Mouse (Mus musculus) hindbrain, embryonic 15.5 days (tissue): ENCODE data around the gene Rabgap1l. TPM values are rescaled to one million over a fixed set of nuclear protein-coding genes. Genes with fewer than 3 reads are reported as not detected.

ENCODE experiments used
- ATAC-seq: fragments of 200-750 bp; cut with Nextera tagmentation; 2 replicates; pipeline ENCODE4 v1.8.0; 2017; ENCODE audit warnings: low read depth, moderate number of reproducible peaks, moderate TSS enrichment; ENCODE audit not compliant: low FRiP score
- H3K27ac ChIP-seq: fragments of 300-500 bp; sonication (generic); replicated peaks from 2 replicates; pipeline ENCODE4 v1.5.1; 2015; ENCODE audit warnings: mild to moderate bottlenecking, inconsistent platforms
- H3K27me3 ChIP-seq: fragments of 300-500 bp; sonication (generic); 2 replicates; pipeline ENCODE4 v1.6.1; 2015; ENCODE audit warnings: control low read depth, inconsistent platforms
- H3K36me3 ChIP-seq: fragments of 300-500 bp; sonication (generic); 2 replicates; pipeline ENCODE4 v1.6.1; 2015; ENCODE audit warnings: control low read depth, inconsistent platforms
- H3K4me1 ChIP-seq: fragments of 300-500 bp; sonication (generic); replicated peaks from 2 replicates; pipeline ENCODE4 v1.6.1; 2015; ENCODE audit warnings: control low read depth, inconsistent platforms
- H3K4me2 ChIP-seq: fragments of 300-500 bp; sonication (generic); 2 replicates; pipeline ENCODE4 v1.6.1; 2015; ENCODE audit warnings: moderate library complexity, mild to moderate bottlenecking, inconsistent platforms
- H3K4me3 ChIP-seq: fragments of 300-500 bp; sonication (generic); 2 replicates; pipeline ENCODE4 v1.5.1; 2015; ENCODE audit warnings: mild to moderate bottlenecking, inconsistent platforms
- H3K9ac ChIP-seq: fragments of 300-500 bp; sonication (generic); 2 replicates; pipeline ENCODE4 v1.6.1; 2015; ENCODE audit warnings: inconsistent platforms
- H3K9me3 ChIP-seq: fragments of 300-500 bp; sonication (generic); 2 replicates; pipeline ENCODE4 v1.6.1; 2016; ENCODE audit warnings: control low read depth, inconsistent platforms
- WGBS: fragments of 180-500 bp; shearing (Covaris S2); methylation state at CpG from one replicate; pipeline ENCODE4 v1.1.7; 2015; 5-methylcytosine and 5-hydroxymethylcytosine counted together
- microRNA counts: library from miRNA; unstranded; fragments of <30 nt; microRNA quantifications from one replicate; lab custom pipeline; 2016
- microRNA-seq: library from miRNA; unstranded; fragments of <30 nt; microRNA quantifications from one replicate; pipeline ENCODE4, GENCODE M21; 2016
- polyA plus RNA-seq: library from polyadenylated mRNA; unstranded; fragments of >200 nt; fragmentation: Nextera tagmentation; extraction: Ambion mirVana; gene quantifications from 2 replicates; pipeline ENCODE4 v1.2.1, GENCODE M21; 2015

The Rabgap1l gene
- polyA plus RNA-seq, 1 experiment from 2014 or later, result 28.3 TPM

- Histone ChIP-seq H3K4me3 (peak overlapping the region; percentile 73), H3K4me2 (peak overlapping the region; percentile 83), H3K27me3 (no peaks in the 10 kb centered on the region), H3K27ac (peak overlapping the region; percentile 86), H3K9ac (peak overlapping the region; percentile 73), H3K9me3 (no peaks in the 10 kb centered on the region), H3K4me1 (peaks cover 11% of the 10 kb centered on the region), H3K36me3 (peaks cover 18% of the 10 kb centered on the region)
- WGBS, result under 1% methylated on average over 13 of the region's 13 CpGs
- peak; percentile 50; the same call in 1 of the 2 replicates for ATAC-seq
These were observed 597.7 kb downstream of the Rabgap1l start for GRCm38 (mm10) chr1:160195337-160195663.

DNA sequence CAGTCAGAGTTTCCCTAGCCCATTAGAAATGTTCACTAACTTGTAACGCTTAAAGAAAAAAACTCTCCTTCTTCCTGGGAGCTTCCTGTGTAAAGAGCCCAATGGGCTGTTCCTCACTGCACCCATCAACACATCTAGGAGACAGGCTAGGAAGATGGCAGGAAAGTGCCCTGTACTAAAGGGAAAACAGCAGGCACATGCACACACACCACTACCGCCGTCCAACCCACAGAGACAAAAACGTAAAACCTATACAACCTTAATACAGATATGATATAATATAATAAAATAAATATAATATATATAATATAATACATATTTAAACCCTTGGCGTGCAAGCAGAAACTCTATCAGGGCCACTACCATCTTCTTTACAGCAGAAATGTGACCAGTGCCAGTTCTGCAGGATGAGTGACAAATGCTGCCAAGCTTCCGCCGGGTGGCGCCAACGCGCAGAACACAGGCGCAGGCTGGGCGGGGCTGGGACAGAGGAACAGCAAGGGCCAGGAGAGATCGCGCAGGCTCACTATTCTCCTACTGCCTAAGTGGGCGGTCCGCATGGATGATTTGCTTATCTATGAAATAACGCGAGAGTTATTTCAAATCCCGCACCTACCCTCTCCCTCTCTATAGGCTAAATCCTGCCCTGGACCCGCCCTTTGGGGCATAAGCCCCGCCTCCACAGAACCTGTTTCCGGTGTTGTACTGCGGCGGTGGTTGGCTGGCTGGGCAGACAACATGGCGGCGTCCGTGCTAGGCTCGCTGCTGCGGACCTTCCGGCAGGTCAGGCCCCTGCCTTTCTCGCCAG lies 598.3 kb downstream of the Rabgap1l start, which contains the start of gene Mrps14:
TSS of gene Mrps14 (plus strand) at position 687 of the 808 bp plus-strand sequence.
- peak within 1 kb of the TSS; percentile 83 for H3K4me2 ChIP-seq

DNA sequence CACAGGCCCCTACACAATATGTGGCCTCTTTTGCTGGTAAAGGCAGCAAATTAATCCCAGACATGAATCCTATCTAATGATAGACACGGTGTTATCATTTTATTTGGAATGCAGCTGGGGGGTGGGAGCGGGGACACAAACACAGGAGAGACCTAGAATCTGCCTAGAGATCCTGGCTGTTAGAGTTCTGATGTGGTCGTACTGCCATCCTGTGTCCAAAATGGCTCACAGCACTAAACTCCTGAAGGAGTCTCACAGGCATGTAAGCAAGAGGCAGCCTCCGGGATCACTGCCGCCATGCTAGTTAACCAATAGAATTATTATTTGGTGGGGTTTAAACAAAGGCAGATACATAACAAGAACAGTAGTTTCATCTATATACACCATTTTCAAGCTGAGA lies 608.5 kb downstream of the Rabgap1l start:
- H3K9me3 ChIP-seq, result no peaks in the 10 kb centered on the region
- H3K4me1 ChIP-seq, result no peaks in the 10 kb centered on the region
- no peak overlapping the region for H3K27ac ChIP-seq
- H3K36me3 ChIP-seq, result no peaks in the 10 kb centered on the region
- H3K27me3 ChIP-seq, result no peaks in the 10 kb centered on the region
- no peak overlapping the region for H3K4me3 ChIP-seq
- no peak overlapping the region for H3K9ac ChIP-seq
- WGBS, result 16% methylated on average over 5 of the region's 5 CpGs
- H3K4me2 ChIP-seq, result peak overlapping the region; percentile 21; the same call in 1 of the 2 replicates
- peak; percentile 93 for ATAC-seq

More for the DNA sequence above, 598.3 kb downstream of the Rabgap1l start, which contains the start of gene Mrps14:
- ATAC-seq, result peak; percentile 100
- peak within 1 kb of the TSS; percentile 73 for H3K9ac ChIP-seq
- H3K27ac ChIP-seq, result peak within 1 kb of the TSS; percentile 86
- peaks cover 11% of the 10 kb centered on the region for H3K4me1 ChIP-seq
- peak within 1 kb of the TSS; percentile 73 for H3K4me3 ChIP-seq
- WGBS, result 7% methylated on average over 31 of the region's 31 CpGs
- no peaks in the 10 kb centered on the region for H3K27me3 ChIP-seq
- peaks cover 15% of the 10 kb centered on the region for H3K36me3 ChIP-seq
- H3K9me3 ChIP-seq, result no peaks in the 10 kb centered on the region

- ATAC-seq, result no peak
- 67% methylated on average over 4 of the region's 4 CpGs for WGBS
- no peak overlapping the region for H3K4me2 ChIP-seq
- no peak overlapping the region for H3K4me3 ChIP-seq
- H3K36me3 ChIP-seq, result no peaks in the 10 kb centered on the region
- no peak overlapping the region for H3K27ac ChIP-seq
- no peaks in the 10 kb centered on the region for H3K4me1 ChIP-seq
- no peak overlapping the region for H3K9ac ChIP-seq
- H3K27me3 ChIP-seq, result no peaks in the 10 kb centered on the region
- H3K9me3 ChIP-seq, result no peaks in the 10 kb centered on the region
These were observed 611.8 kb downstream of the Rabgap1l start for GRCm38 (mm10) chr1:160181216-160181615.

DNA sequence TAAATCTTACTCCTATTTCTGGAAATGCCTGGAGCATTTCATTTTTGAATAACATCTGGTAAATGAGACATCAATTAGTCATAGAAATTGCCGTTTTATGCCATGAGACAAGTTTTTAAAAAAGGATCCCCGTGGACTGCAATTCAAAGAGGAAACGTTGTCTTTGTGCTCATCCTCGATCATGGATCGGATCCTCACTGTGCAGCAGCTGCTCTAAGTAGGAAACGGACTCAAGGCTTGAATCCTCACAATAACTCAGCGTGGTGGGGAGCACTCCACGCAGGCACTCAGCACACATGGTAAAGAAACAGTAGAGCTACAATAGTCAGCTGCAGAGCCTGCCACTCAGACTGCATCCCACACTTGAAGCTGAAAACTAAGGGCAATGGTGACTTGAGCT lies 616.1 kb downstream of the Rabgap1l start:
- Histone ChIP-seq H3K27me3 (no peaks in the 10 kb centered on the region), H3K9ac (no peak overlapping the region), H3K4me2 (no peak overlapping the region), H3K27ac (no peak overlapping the region), H3K9me3 (no peaks in the 10 kb centered on the region), H3K4me1 (no peaks in the 10 kb centered on the region), H3K4me3 (no peak overlapping the region), H3K36me3 (no peaks in the 10 kb centered on the region)
- 51% methylated on average over 8 of the region's 8 CpGs for WGBS
- ATAC-seq, result no peak

MicroRNA genes within 50 kb of the gene (microRNA counts, 519-probe panel; counts per million panel counts)
- microRNA mmu-miR-1927 (lab: Ali Mortazavi, UCI), result 1,444 counts per million, percentile 6 among the panel's probes with 10 or more counts

Small RNA genes within 50 kb of the gene (microRNA-seq; reads per million reads assigned to microRNA genes)
- gene Mir1927, result 3.1 reads per million, percentile 13 among the genes with 10 or more reads in this experiment

Other genes starting within 250 kb of the Rabgap1l start
- gene Rc3h1, start 113.2 kb upstream of the Rabgap1l start, polyA plus RNA-seq, result 7.2 and 8.4 TPM in 2 replicates
- 2.8 and 3.6 TPM in 2 replicates for gene Serpinc1, start 185.4 kb upstream of the Rabgap1l start, polyA plus RNA-seq
- 13.9 and 14.4 TPM in 2 replicates for gene Zbtb37, start 241.6 kb upstream of the Rabgap1l start, polyA plus RNA-seq